Mouse (Mus musculus) embryonic facial prominence, embryonic 11.5 days (tissue): ENCODE measurements at regions not wholly inside any gene's neighbourhood (a gene's known extent, or its start where the extent isn't known, plus 50 kb on each side); places are given as distances from the start of the nearest gene placed in this dataset.

ENCODE experiments used
- ATAC-seq: fragments of 200-750 bp; cut with Nextera tagmentation; replicated peaks from 2 replicates; pipeline ENCODE4 v1.8.0; 2017; ENCODE audit warnings: low read depth; ENCODE audit not compliant: insufficient number of reproducible peaks, low FRiP score, low TSS enrichment
- DNase-seq: peaks from one replicate; pipeline ENCODE4 v3.0.0-alpha.2; 2015; ENCODE audit warnings: low spot score
- H3K27ac ChIP-seq: fragments of 300-500 bp; sonication (generic); replicated peaks from 2 replicates; pipeline ENCODE4 v1.5.1; 2014; ENCODE audit warnings: mild to moderate bottlenecking, low read depth, low read length, control low read depth
- H3K27me3 ChIP-seq: fragments of 300-500 bp; sonication (generic); 2 replicates; pipeline ENCODE4 v1.6.1; 2014; ENCODE audit warnings: mild to moderate bottlenecking, low read length, moderate library complexity, mixed read lengths; ENCODE audit not compliant: control insufficient read depth, insufficient read depth
- H3K36me3 ChIP-seq: fragments of 300-500 bp; sonication (generic); replicated peaks from 2 replicates; pipeline ENCODE4 v1.6.1; 2014; ENCODE audit warnings: low read depth, mild to moderate bottlenecking, low read length, moderate library complexity, mixed read lengths; ENCODE audit not compliant: control insufficient read depth, insufficient read depth
- H3K4me1 ChIP-seq: fragments of 300-500 bp; sonication (generic); 2 replicates; pipeline ENCODE4 v1.6.1; 2014; ENCODE audit warnings: low read length, mixed read lengths; ENCODE audit not compliant: control insufficient read depth, insufficient read depth
- H3K4me2 ChIP-seq: fragments of 300-500 bp; sonication (generic); 2 replicates; pipeline ENCODE4 v1.6.1; 2014; ENCODE audit warnings: low read depth, mild to moderate bottlenecking, control low read depth, low read length, moderate library complexity
- H3K4me3 ChIP-seq: fragments of 300-500 bp; sonication (generic); 2 replicates; pipeline ENCODE4 v1.5.1; 2014; ENCODE audit warnings: low read depth, low read length, control low read depth
- H3K9ac ChIP-seq: fragments of 300-500 bp; sonication (generic); replicated peaks from 2 replicates; pipeline ENCODE4 v1.6.1; 2014; ENCODE audit warnings: mild to moderate bottlenecking, control low read depth, low read length
- H3K9me3 ChIP-seq: fragments of 300-500 bp; sonication (generic); replicated peaks from 2 replicates; pipeline ENCODE4 v1.6.1; 2016; ENCODE audit warnings: mild to moderate bottlenecking, low read length, inconsistent platforms, mixed read lengths; ENCODE audit not compliant: control insufficient read depth
- WGBS: fragments of 180-500 bp; shearing (Covaris S2); extraction: QIAGEN DNeasy Blood & Tissue Kit; methylation state at CpG from one replicate; pipeline ENCODE4 v1.1.7; 2014; 5-methylcytosine and 5-hydroxymethylcytosine counted together

DNA sequence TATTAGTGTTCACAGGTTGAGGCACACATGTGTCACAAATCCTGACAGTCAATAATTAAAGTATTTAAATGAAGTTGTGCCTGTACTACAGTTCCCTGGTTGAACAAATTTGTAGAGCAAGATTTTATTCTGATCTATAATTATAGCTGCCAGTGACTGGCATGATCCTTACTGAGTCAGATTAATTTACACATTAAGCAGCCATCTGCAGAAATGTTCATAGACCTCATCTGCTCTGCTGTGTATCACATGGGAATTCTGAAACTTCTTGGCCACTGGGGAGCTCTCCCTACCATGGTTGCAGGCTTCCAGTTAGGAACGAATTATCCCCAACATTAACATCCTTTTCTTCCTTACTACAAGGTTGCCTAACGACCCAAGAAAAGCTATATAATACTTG, 255.6 kb upstream of the Adgrl4 start:
- H3K27ac ChIP-seq, result no peak overlapping the region
- H3K4me1 ChIP-seq, result no peaks in the 10 kb centered on the region
- H3K4me2 ChIP-seq, result no peak overlapping the region
- H3K27me3 ChIP-seq, result no peaks in the 10 kb centered on the region
- ATAC-seq, result no peak
- 70% methylated on average over 2 of the region's 2 CpGs for WGBS
- no peak for DNase-seq
- no peaks in the 10 kb centered on the region for H3K9me3 ChIP-seq
- no peak overlapping the region for H3K9ac ChIP-seq
- no peaks in the 10 kb centered on the region for H3K36me3 ChIP-seq
- H3K4me3 ChIP-seq, result no peak overlapping the region

GRCm38 (mm10) chr3:151192092-151192491, 245.6 kb upstream of the Adgrl4 start:
- Histone ChIP-seq H3K9me3 (no peaks in the 10 kb centered on the region), H3K4me2 (no peak overlapping the region), H3K27me3 (no peaks in the 10 kb centered on the region), H3K4me1 (no peaks in the 10 kb centered on the region), H3K4me3 (no peak overlapping the region), H3K36me3 (no peaks in the 10 kb centered on the region), H3K9ac (no peak overlapping the region), H3K27ac (no peak overlapping the region)
- WGBS, result 82% methylated on average over 2 of the region's 2 CpGs
- DNase-seq (no peak), ATAC-seq (no peak)

GRCm38 (mm10) chr3:151210978-151211377, 226.7 kb upstream of the Adgrl4 start:
- no peak overlapping the region for H3K4me3 ChIP-seq
- H3K36me3 ChIP-seq, result no peaks in the 10 kb centered on the region
- ATAC-seq (no peak), DNase-seq (no peak)
- H3K4me1 ChIP-seq, result no peaks in the 10 kb centered on the region
- no peak overlapping the region for H3K9ac ChIP-seq
- H3K4me2 ChIP-seq, result no peak overlapping the region
- no peaks in the 10 kb centered on the region for H3K27me3 ChIP-seq
- WGBS, result 89% methylated on average over 4 of the region's 4 CpGs
- no peaks in the 10 kb centered on the region for H3K9me3 ChIP-seq
- no peak overlapping the region for H3K27ac ChIP-seq

DNA sequence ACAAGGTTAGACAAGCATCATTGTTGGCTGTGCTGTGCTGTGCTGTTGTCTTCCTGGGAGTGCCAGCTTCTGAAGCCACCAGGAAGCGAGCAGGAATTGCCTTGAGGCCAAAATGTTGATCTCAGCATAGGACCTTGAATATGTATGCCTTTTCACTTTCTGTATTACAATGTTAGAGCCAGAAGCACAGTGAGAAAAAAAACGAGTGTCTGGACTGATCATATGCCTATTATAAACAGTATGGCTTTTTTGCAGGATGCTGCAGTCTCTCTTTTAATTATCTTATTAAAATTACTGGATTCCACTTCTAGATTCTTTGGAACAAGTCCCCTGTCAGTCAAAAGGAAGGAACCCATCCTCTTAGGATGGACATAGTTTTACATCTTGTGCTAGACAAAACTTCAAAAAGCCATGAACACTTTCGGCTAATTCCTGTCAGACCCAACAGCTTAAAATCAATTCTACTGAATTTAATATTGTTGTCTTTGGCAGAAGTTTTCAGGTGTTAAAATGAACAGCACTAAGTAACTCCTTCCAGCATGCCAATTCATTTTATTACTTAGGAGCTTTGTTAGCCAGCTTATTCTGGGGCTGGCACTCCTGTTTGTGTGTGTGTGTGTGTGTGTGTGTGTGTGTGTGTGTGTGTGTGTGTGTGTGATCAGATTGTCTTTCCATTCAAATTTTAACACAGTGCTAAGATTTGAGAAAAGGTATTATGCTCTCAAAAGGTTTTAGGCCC, 220.8 kb upstream of the Adgrl4 start:
- no peak overlapping the region for H3K9ac ChIP-seq
- no peak for DNase-seq

GRCm38 (mm10) chr3:151222407-151222806, 215.3 kb upstream of the Adgrl4 start:
- Histone ChIP-seq H3K4me2 (no peak overlapping the region), H3K4me1 (no peaks in the 10 kb centered on the region), H3K27me3 (no peaks in the 10 kb centered on the region), H3K4me3 (no peak overlapping the region), H3K9me3 (no peaks in the 10 kb centered on the region), H3K36me3 (no peaks in the 10 kb centered on the region), H3K9ac (no peak overlapping the region), H3K27ac (no peak overlapping the region)
- ATAC-seq, result no peak; the same call in 1 of the 2 replicates
- peak; percentile 80 for DNase-seq
- WGBS, result 8% methylated on average over 3 of the region's 3 CpGs

More for the DNA sequence above, 220.8 kb upstream of the Adgrl4 start:
- Histone ChIP-seq H3K4me1 (no peaks in the 10 kb centered on the region), H3K4me3 (no peak overlapping the region), H3K36me3 (no peaks in the 10 kb centered on the region), H3K27ac (no peak overlapping the region), H3K27me3 (no peaks in the 10 kb centered on the region), H3K4me2 (no peak overlapping the region), H3K9me3 (no peaks in the 10 kb centered on the region)
- no peak for ATAC-seq
- WGBS, result 61% methylated on average over 3 of the region's 3 CpGs

GRCm38 (mm10) chr3:151252458-151252857, 185.2 kb upstream of the Adgrl4 start:
- ATAC-seq, result no peak
- no peaks in the 10 kb centered on the region for H3K9me3 ChIP-seq
- no peaks in the 10 kb centered on the region for H3K36me3 ChIP-seq
- H3K4me1 ChIP-seq, result no peaks in the 10 kb centered on the region
- H3K27ac ChIP-seq, result no peak overlapping the region
- no peak for DNase-seq
- H3K4me3 ChIP-seq, result no peak overlapping the region
- 85% methylated on average over 2 of the region's 2 CpGs for WGBS
- H3K9ac ChIP-seq, result no peak overlapping the region
- no peaks in the 10 kb centered on the region for H3K27me3 ChIP-seq
- H3K4me2 ChIP-seq, result no peak overlapping the region

- no peak overlapping the region for H3K4me3 ChIP-seq
- H3K9ac ChIP-seq, result no peak overlapping the region
- H3K4me2 ChIP-seq, result no peak overlapping the region
- H3K27ac ChIP-seq, result no peak overlapping the region
- WGBS, result 82% methylated on average over 3 of the region's 3 CpGs
- no peaks in the 10 kb centered on the region for H3K4me1 ChIP-seq
- H3K9me3 ChIP-seq, result no peaks in the 10 kb centered on the region
- no peaks in the 10 kb centered on the region for H3K27me3 ChIP-seq
- DNase-seq, result no peak
- no peak for ATAC-seq
- no peaks in the 10 kb centered on the region for H3K36me3 ChIP-seq
These were observed 174.9 kb upstream of the Adgrl4 start for GRCm38 (mm10) chr3:151262821-151263220.

DNA sequence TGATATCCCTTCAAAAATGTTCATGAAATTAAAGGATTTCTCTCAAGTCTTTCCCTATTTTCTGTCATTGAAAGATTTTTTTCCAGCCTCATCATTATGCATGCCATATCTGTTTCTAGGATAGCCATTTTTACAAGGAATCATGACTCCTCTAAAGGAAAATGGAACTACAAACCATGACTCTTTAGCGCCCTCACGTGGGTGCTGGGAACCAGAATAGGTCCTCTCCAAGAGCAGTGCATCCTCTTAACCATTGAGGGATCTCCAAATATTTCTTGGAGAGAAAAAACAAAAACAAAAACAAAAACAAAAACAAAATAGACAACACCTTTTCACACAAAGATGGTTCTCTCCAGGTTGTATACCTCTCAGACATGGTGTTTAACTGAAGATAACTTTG, 172.0 kb upstream of the Adgrl4 start:
- no peak overlapping the region for H3K27ac ChIP-seq
- no peak overlapping the region for H3K4me2 ChIP-seq
- H3K27me3 ChIP-seq, result no peaks in the 10 kb centered on the region
- no peak overlapping the region for H3K9ac ChIP-seq
- DNase-seq (no peak), ATAC-seq (no peak)
- WGBS, result 24% methylated on average over 2 of the region's 2 CpGs
- H3K9me3 ChIP-seq, result no peaks in the 10 kb centered on the region
- H3K36me3 ChIP-seq, result no peaks in the 10 kb centered on the region
- H3K4me3 ChIP-seq, result no peak overlapping the region
- no peaks in the 10 kb centered on the region for H3K4me1 ChIP-seq
